Mouse (Mus musculus): Measurements from ENCODE around the gene C130050O18Rik. TPM values are rescaled to one million over a fixed set of nuclear protein-coding genes. Genes with fewer than 3 reads are reported as not detected.

Gene C130050O18Rik
- polyA plus RNA-seq, 1 experiment from 2014 or later: 0.18 TPM

- Histone ChIP-seq H3K27me3 (replicated peaks) (no peaks in the 10 kb centered on the region), H3K36me3 (replicated peaks) (no peaks in the 10 kb centered on the region), H3K9ac (no peak overlapping the region), H3K4me3 (no peak overlapping the region), H3K4me1 (peaks cover 4% of the 10 kb centered on the region; the same call in 1 of the 2 replicates), H3K4me2 (no peak overlapping the region), H3K9me3 (no peaks in the 10 kb centered on the region), H3K27ac (no peak overlapping the region)
- ATAC-seq (replicated peaks): no peak
- WGBS: 83% methylated on average over 7 of the region's 7 CpGs
These were observed 398 bp downstream of the C130050O18Rik start for GRCm38 (mm10) chr5:139405478-139405877.

- no peak for ATAC-seq (replicated peaks)
- Histone ChIP-seq H3K36me3 (replicated peaks) (no peaks in the 10 kb centered on the region), H3K9me3 (no peaks in the 10 kb centered on the region), H3K4me2 (no peak overlapping the region), H3K9ac (no peak overlapping the region), H3K27ac (no peak overlapping the region), H3K27me3 (replicated peaks) (no peaks in the 10 kb centered on the region), H3K4me3 (no peak overlapping the region), H3K4me1 (peaks cover 4% of the 10 kb centered on the region; the same call in 1 of the 2 replicates)
- 82% methylated on average over 3 of the region's 3 CpGs for WGBS
These were observed 873 bp downstream of the C130050O18Rik start for GRCm38 (mm10) chr5:139405953-139406352.

- no peaks in the 10 kb centered on the region for H3K27me3 ChIP-seq (replicated peaks)
- no peak overlapping the region for H3K4me3 ChIP-seq
- no peak overlapping the region for H3K27ac ChIP-seq
- H3K4me1 ChIP-seq: peaks cover 4% of the 10 kb centered on the region; the same call in 1 of the 2 replicates
- H3K9me3 ChIP-seq: no peaks in the 10 kb centered on the region
- H3K36me3 ChIP-seq (replicated peaks): no peaks in the 10 kb centered on the region
- no peak overlapping the region for H3K9ac ChIP-seq
- no peak overlapping the region for H3K4me2 ChIP-seq
- WGBS: 87% methylated on average over 14 of the region's 14 CpGs
- no peak for ATAC-seq (replicated peaks)
These were observed 2.2 kb downstream of the C130050O18Rik start for GRCm38 (mm10) chr5:139407121-139407885.

- Histone ChIP-seq H3K4me2 (no peak overlapping the region), H3K4me1 (peaks cover 4% of the 10 kb centered on the region; the same call in 1 of the 2 replicates), H3K27me3 (replicated peaks) (no peaks in the 10 kb centered on the region), H3K4me3 (no peak overlapping the region), H3K9ac (no peak overlapping the region), H3K36me3 (replicated peaks) (no peaks in the 10 kb centered on the region), H3K27ac (no peak overlapping the region), H3K9me3 (no peaks in the 10 kb centered on the region)
- WGBS: 89% methylated on average over 7 of the region's 7 CpGs
- no peak for ATAC-seq (replicated peaks)
These were observed 3.4 kb downstream of the C130050O18Rik start for GRCm38 (mm10) chr5:139408511-139408910.

- H3K27ac ChIP-seq: no peak overlapping the region
- no peak overlapping the region for H3K4me2 ChIP-seq
- peaks cover 4% of the 10 kb centered on the region; the same call in 1 of the 2 replicates for H3K4me1 ChIP-seq
- no peak overlapping the region for H3K4me3 ChIP-seq
- 87% methylated on average over 12 of the region's 12 CpGs for whole genome bisulfite sequencing
- H3K27me3 ChIP-seq (replicated peaks): no peaks in the 10 kb centered on the region
- H3K9ac ChIP-seq: no peak overlapping the region
- H3K9me3 ChIP-seq: no peaks in the 10 kb centered on the region
- no peaks in the 10 kb centered on the region for H3K36me3 ChIP-seq (replicated peaks)
- no peak for ATAC-seq (replicated peaks)
These were observed 4.3 kb downstream of the C130050O18Rik start for GRCm38 (mm10) chr5:139409412-139409811.

GRCm38 (mm10) chr5:139410056-139410455 lies 5.0 kb downstream of the C130050O18Rik start:
- H3K4me2 ChIP-seq: no peak overlapping the region
- WGBS: 88% methylated on average over 4 of the region's 4 CpGs

GRCm38 (mm10) chr5:139411117-139411516 lies 6.0 kb downstream of the C130050O18Rik start:
- no peaks in the 10 kb centered on the region for H3K36me3 ChIP-seq (replicated peaks)
- no peaks in the 10 kb centered on the region for H3K27me3 ChIP-seq (replicated peaks)
- ATAC-seq (replicated peaks): no peak
- H3K27ac ChIP-seq: no peak overlapping the region
- no peak overlapping the region for H3K4me2 ChIP-seq
- H3K4me1 ChIP-seq: peaks cover 4% of the 10 kb centered on the region; the same call in 1 of the 2 replicates
- no peaks in the 10 kb centered on the region for H3K9me3 ChIP-seq
- no peak overlapping the region for H3K9ac ChIP-seq
- WGBS: 96% methylated on average over 6 of the region's 6 CpGs
- H3K4me3 ChIP-seq: no peak overlapping the region

More at GRCm38 (mm10) chr5:139410056-139410455, 5.0 kb downstream of the C130050O18Rik start:
- H3K27me3 ChIP-seq (replicated peaks): no peaks in the 10 kb centered on the region
- H3K36me3 ChIP-seq (replicated peaks): no peaks in the 10 kb centered on the region
- no peak for ATAC-seq (replicated peaks)
- H3K27ac ChIP-seq: no peak overlapping the region
- peaks cover 4% of the 10 kb centered on the region; the same call in 1 of the 2 replicates for H3K4me1 ChIP-seq
- no peak overlapping the region for H3K9ac ChIP-seq
- no peak overlapping the region for H3K4me3 ChIP-seq
- no peaks in the 10 kb centered on the region for H3K9me3 ChIP-seq

- Histone ChIP-seq H3K36me3 (replicated peaks) (no peaks in the 10 kb centered on the region), H3K9me3 (no peaks in the 10 kb centered on the region), H3K4me2 (no peak overlapping the region), H3K27ac (no peak overlapping the region), H3K4me1 (peaks cover 4% of the 10 kb centered on the region; the same call in 1 of the 2 replicates), H3K27me3 (replicated peaks) (no peaks in the 10 kb centered on the region), H3K9ac (no peak overlapping the region), H3K4me3 (no peak overlapping the region)
- 82% methylated on average over 15 of the region's 15 CpGs for WGBS
- no peak for ATAC-seq (replicated peaks)
These were observed 6.7 kb downstream of the C130050O18Rik start for GRCm38 (mm10) chr5:139411665-139412314.

GRCm38 (mm10) chr5:139413545-139413944 lies 8.5 kb downstream of the C130050O18Rik start:
- Histone ChIP-seq H3K4me2 (no peak overlapping the region), H3K4me3 (no peak overlapping the region), H3K36me3 (replicated peaks) (no peaks in the 10 kb centered on the region), H3K27me3 (replicated peaks) (no peaks in the 10 kb centered on the region), H3K9ac (no peak overlapping the region), H3K27ac (no peak overlapping the region), H3K4me1 (peaks cover 6% of the 10 kb centered on the region), H3K9me3 (no peaks in the 10 kb centered on the region)
- no peak for ATAC-seq (replicated peaks)
- WGBS: 82% methylated on average over 4 of the region's 4 CpGs

GRCm38 (mm10) chr5:139415001-139415400 lies 9.9 kb downstream of the C130050O18Rik start:
- Histone ChIP-seq H3K27ac (no peak overlapping the region), H3K4me3 (no peak overlapping the region), H3K27me3 (replicated peaks) (no peaks in the 10 kb centered on the region), H3K9ac (no peak overlapping the region), H3K4me2 (no peak overlapping the region), H3K9me3 (no peaks in the 10 kb centered on the region), H3K36me3 (replicated peaks) (no peaks in the 10 kb centered on the region), H3K4me1 (peaks cover 16% of the 10 kb centered on the region)
- 87% methylated on average over 5 of the region's 5 CpGs for WGBS
- ATAC-seq (replicated peaks): no peak

DNA sequence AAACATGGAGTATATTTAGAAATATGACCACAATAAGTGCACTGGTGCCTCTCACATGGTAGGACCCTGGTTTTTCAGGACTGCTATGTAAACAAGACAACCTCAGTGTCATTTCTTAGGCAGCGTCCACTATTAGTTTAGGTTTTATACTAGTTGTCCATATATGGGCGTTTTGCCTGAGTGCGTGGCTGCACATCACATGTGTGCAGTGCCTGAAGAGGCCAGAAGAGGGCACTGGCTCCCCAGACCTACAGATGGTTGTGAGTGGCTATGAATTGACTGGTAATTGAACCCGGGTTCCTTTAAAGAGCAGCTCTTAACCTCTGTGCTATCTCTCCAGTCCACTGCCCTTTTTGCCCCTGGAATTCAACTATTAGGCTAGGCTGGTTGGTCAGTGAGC lies 11.9 kb downstream of the C130050O18Rik start:
- no peak overlapping the region for H3K4me2 ChIP-seq
- no peaks in the 10 kb centered on the region for H3K36me3 ChIP-seq (replicated peaks)
- H3K9ac ChIP-seq: no peak overlapping the region
- H3K27ac ChIP-seq: no peak overlapping the region
- WGBS: 95% methylated on average over 4 of the region's 4 CpGs
- H3K4me3 ChIP-seq: no peak overlapping the region
- no peaks in the 10 kb centered on the region for H3K27me3 ChIP-seq (replicated peaks)
- peaks cover 18% of the 10 kb centered on the region for H3K4me1 ChIP-seq
- ATAC-seq (replicated peaks): no peak
- H3K9me3 ChIP-seq: no peaks in the 10 kb centered on the region

GRCm38 (mm10) chr5:139417480-139417879 lies 12.4 kb downstream of the C130050O18Rik start:
- no peak for ATAC-seq (replicated peaks)
- no peaks in the 10 kb centered on the region for H3K27me3 ChIP-seq (replicated peaks)
- H3K36me3 ChIP-seq (replicated peaks): no peaks in the 10 kb centered on the region
- no peak overlapping the region for H3K4me3 ChIP-seq
- no peaks in the 10 kb centered on the region for H3K9me3 ChIP-seq
- peaks cover 20% of the 10 kb centered on the region for H3K4me1 ChIP-seq
- no peak overlapping the region for H3K9ac ChIP-seq
- no peak overlapping the region for H3K27ac ChIP-seq
- H3K4me2 ChIP-seq: no peak overlapping the region
- 87% methylated on average over 3 of the region's 3 CpGs for WGBS

All from midbrain, embryonic 15.5 days (tissue).